Mouse (Mus musculus) gastrocnemius, postnatal 36 days (tissue): ENCODE results near the gene Nfatc2. TPM values are rescaled to one million over a fixed set of nuclear protein-coding genes. Genes with fewer than 3 reads are reported as not detected.
A peak's percentile ranks its signal among the peaks of the same experiment; 100 is the strongest.

ENCODE experiments used
- DNase-seq, 2 experiments: peaks; one replicate each; pipeline ENCODE4 v3.0.0; 2022
- intact Hi-C: fragments of 180-260 bp; cut with DNase I; formaldehyde crosslinking; loops from one replicate; pipeline ENCODE4 v1.15.1; 2025
- long read RNA-seq, 2 experiments: library from polyadenylated mRNA; stranded (forward); transcript quantifications; one replicate each; pipeline ENCODE4 v2.0.0; 2021
- total RNA-seq, 2 experiments: library from RNA; stranded (reverse); gene quantifications; 2 replicates each; pipeline ENCODE4 v1.2.3; 2021

Gene Nfatc2
- total RNA-seq = 10 to 100 TPM in 1 of 2 experiments, 1 to 10 TPM in 1; 5.3 to 10.4 TPM
- long read RNA-seq, experiment 1, partial matches to known transcripts = 0 of 2 reads
- long read RNA-seq, experiment 1, other reads (novel, unspliced or antisense) = 2 of 2 reads
- long read RNA-seq, experiment 2, partial matches to known transcripts = 1 of 3 reads
- long read RNA-seq, experiment 2, other reads (novel, unspliced or antisense) = 2 of 3 reads

- DNase-seq = peak; percentile 78 to 84
- intact Hi-C loops = no loop called here
Measured at GRCm38 (mm10) chr2:168601491-168602386, at the start of gene Nfatc2. Gene Nfatc2, minus strand, starts transcription at chr2:168601657.

GRCm38 (mm10) chr2:168648171-168648570, 46.7 kb upstream of the Nfatc2 start:
- DNase-seq = no peak
- intact Hi-C loops = no loop called here

- intact Hi-C loops = no loop called here
- DNase-seq = no peak
Measured at GRCm38 (mm10) chr2:168644855-168645254, 43.4 kb upstream of the Nfatc2 start.

- intact Hi-C loops = no loop called here
- DNase-seq = no peak
Measured at GRCm38 (mm10) chr2:168643524-168644177, 42.2 kb upstream of the Nfatc2 start.

GRCm38 (mm10) chr2:168642187-168642586, 40.7 kb upstream of the Nfatc2 start:
- intact Hi-C loops = no loop called here
- no peak for DNase-seq

GRCm38 (mm10) chr2:168640460-168640859, 39.0 kb upstream of the Nfatc2 start:
- no peak for DNase-seq
- intact Hi-C loops = no loop called here

- DNase-seq = no peak
- intact Hi-C loops = loop anchor here (10.0 kb wide), 1 partner anchor 390 kb away; no protein-coding TSS in a partner anchor
Measured at GRCm38 (mm10) chr2:168634881-168635280, 33.4 kb upstream of the Nfatc2 start.

- intact Hi-C loops = loop anchor here (10.0 kb wide), 1 partner anchor 389 kb away; no protein-coding TSS in a partner anchor
- DNase-seq = no peak
Measured at GRCm38 (mm10) chr2:168633301-168633816, 31.9 kb upstream of the Nfatc2 start.

- intact Hi-C loops = loop anchor here (10.0 kb wide), 1 partner anchor 388 kb away; no protein-coding TSS in a partner anchor
- DNase-seq = no peak
Measured at GRCm38 (mm10) chr2:168632543-168632942, 31.1 kb upstream of the Nfatc2 start.

GRCm38 (mm10) chr2:168628787-168629186, 27.3 kb upstream of the Nfatc2 start:
- intact Hi-C loops = loop anchor here (1.0 kb wide), 1 partner anchor 159 kb away; no protein-coding TSS in a partner anchor
- DNase-seq = peak; percentile 74 to 79

GRCm38 (mm10) chr2:168627829-168628770, 26.6 kb upstream of the Nfatc2 start:
- intact Hi-C loops = no loop called here
- DNase-seq = peak in 1 of 2 experiments; percentile 36

GRCm38 (mm10) chr2:168626385-168626784, 24.9 kb upstream of the Nfatc2 start:
- intact Hi-C loops = no loop called here
- DNase-seq = no peak

- DNase-seq = no peak
- intact Hi-C loops = no loop called here
Measured at GRCm38 (mm10) chr2:168625091-168625490, 23.6 kb upstream of the Nfatc2 start.

GRCm38 (mm10) chr2:168621111-168621802, 19.8 kb upstream of the Nfatc2 start:
- no peak for DNase-seq
- intact Hi-C loops = no loop called here

- no peak for DNase-seq
- intact Hi-C loops = no loop called here
Measured at GRCm38 (mm10) chr2:168618205-168618717, 16.8 kb upstream of the Nfatc2 start.

GRCm38 (mm10) chr2:168615160-168615559, 13.7 kb upstream of the Nfatc2 start:
- no peak for DNase-seq
- intact Hi-C loops = no loop called here

- intact Hi-C loops = no loop called here
- no peak for DNase-seq
Measured at GRCm38 (mm10) chr2:168614170-168614872, 12.9 kb upstream of the Nfatc2 start.
